1 mouse cellular context compared by ENCODE assay signal in the genomic region with DNA sequence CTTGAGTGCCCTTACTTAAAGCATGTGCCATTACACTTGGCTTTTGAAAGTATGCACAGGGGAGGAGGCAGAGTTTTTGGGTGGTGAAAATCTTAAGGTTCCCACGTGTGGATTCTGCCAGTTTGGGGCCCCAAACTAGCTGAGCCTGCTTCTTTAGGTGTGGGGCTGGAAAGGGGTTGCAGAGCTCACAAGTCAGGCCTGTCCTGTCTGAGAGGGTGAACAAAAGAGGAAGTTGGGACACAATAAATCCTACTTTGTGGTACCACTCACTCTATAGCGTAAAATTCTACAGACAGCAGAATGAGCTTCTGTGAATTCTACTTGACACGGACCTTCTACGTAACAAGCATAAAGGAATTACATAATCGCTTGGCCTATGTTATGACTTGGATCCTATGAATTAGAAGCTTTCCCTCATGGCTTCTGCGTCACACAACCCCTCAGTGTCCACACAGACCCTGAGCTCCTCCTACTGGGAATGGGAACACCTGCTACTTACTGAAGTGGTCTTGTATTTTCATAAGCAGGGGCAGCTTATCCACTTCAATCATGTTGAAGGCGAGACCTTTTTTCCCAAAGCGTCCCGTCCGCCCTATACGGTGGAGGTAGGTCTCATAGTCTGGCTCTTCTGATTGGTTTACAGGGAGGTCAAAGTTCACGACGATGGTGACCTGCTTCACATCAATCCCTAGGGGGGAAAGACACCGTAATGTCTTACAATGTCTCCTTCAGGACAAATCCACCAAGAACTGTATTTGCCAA.
TF ChIP-seq lines count a peak whose summit lies in the region.

No protein-coding gene starts in this region.

TF ChIP-seq in MEL, 35 proteins besides CTCF, POLR2A, EP300 and RAD21:
- no peak for TF ChIP-seq SMC3 (IDR thresholded peaks at IDR 0.05; ENCODE audit: low read depth, low read length)
